Mouse (Mus musculus) midbrain, postnatal 0 days (tissue): ENCODE data around the gene Olfr1497. TPM values are rescaled to one million over a fixed set of nuclear protein-coding genes. Genes with fewer than 3 reads are reported as not detected.

Experiments
- ATAC-seq: fragments of 200-750 bp; cut with Nextera tagmentation; 2 replicates; pipeline ENCODE4 v1.8.0; 2017; ENCODE audit warnings: moderate number of reproducible peaks, mild to moderate bottlenecking, moderate TSS enrichment, moderate library complexity; ENCODE audit not compliant: low FRiP score
- DNase-seq: peaks from one replicate; pipeline ENCODE4 v3.0.0-alpha.2; 2015; ENCODE audit warnings: low spot score
- H3K27ac ChIP-seq: fragments of 300-500 bp; sonication (generic); 2 replicates; pipeline ENCODE4 v1.5.1; 2014; ENCODE audit warnings: low read depth, mild to moderate bottlenecking, low read length, mixed read lengths
- H3K27me3 ChIP-seq: fragments of 300-500 bp; sonication (generic); 2 replicates; pipeline ENCODE4 v1.6.1; 2014; ENCODE audit warnings: low read length, control low read depth, mixed read lengths; ENCODE audit not compliant: insufficient read depth
- H3K36me3 ChIP-seq: fragments of 300-500 bp; sonication (generic); 2 replicates; pipeline ENCODE4 v1.6.1; 2014; ENCODE audit warnings: low read length, control low read depth, mixed read lengths; ENCODE audit not compliant: insufficient read depth
- H3K4me1 ChIP-seq: fragments of 300-500 bp; sonication (generic); 2 replicates; pipeline ENCODE4 v1.6.1; 2014; ENCODE audit warnings: mild to moderate bottlenecking, control low read depth, antibody characterized with exemption, low read length, mixed read lengths; ENCODE audit not compliant: insufficient read depth
- H3K4me2 ChIP-seq: fragments of 300-500 bp; sonication (generic); 2 replicates; pipeline ENCODE4 v1.6.1; 2014; ENCODE audit warnings: low read depth, mild to moderate bottlenecking, low read length, mixed read lengths; ENCODE audit not compliant: poor library complexity, severe bottlenecking
- H3K4me3 ChIP-seq: fragments of 300-500 bp; sonication (generic); 2 replicates; pipeline ENCODE4 v1.5.1; 2014; ENCODE audit warnings: low read depth, mild to moderate bottlenecking, low read length, moderate library complexity
- H3K9ac ChIP-seq: fragments of 300-500 bp; sonication (generic); replicated peaks from 2 replicates; pipeline ENCODE4 v1.6.1; 2014; ENCODE audit warnings: mild to moderate bottlenecking, low read length, moderate library complexity, mixed read lengths; ENCODE audit not compliant: poor library complexity, severe bottlenecking
- H3K9me3 ChIP-seq: fragments of 300-500 bp; sonication (generic); 2 replicates; pipeline ENCODE4 v1.6.1; 2016; ENCODE audit warnings: low read length, control low read depth
- CTCF ChIP-seq: IDR thresholded peaks from 2 replicates; pipeline ENCODE4 v1.5.1; 2016; ENCODE audit warnings: antibody characterized with exemption, mild to moderate bottlenecking
- WGBS: fragments of 180-500 bp; shearing (Covaris S2); extraction: QIAGEN DNeasy Blood & Tissue Kit; methylation state at CpG from one replicate; pipeline ENCODE4 v1.1.7; 2014; 5-methylcytosine and 5-hydroxymethylcytosine counted together
- polyA plus RNA-seq: library from polyadenylated mRNA; unstranded; fragments of >200 nt; fragmentation: Nextera tagmentation; extraction: Ambion mirVana; gene quantifications from 2 replicates; pipeline ENCODE4 v1.2.1, GENCODE M21; 2015
- total RNA-seq: library from RNA; depleted of rRNA; stranded (reverse); fragments of >200 nt; gene quantifications from 2 replicates; pipeline ENCODE4 v1.2.3, GENCODE M21; 2014; rRNA removed

Gene Olfr1497
- total RNA-seq (not detected in 2 replicates), polyA plus RNA-seq (not detected in 2 replicates)

DNA sequence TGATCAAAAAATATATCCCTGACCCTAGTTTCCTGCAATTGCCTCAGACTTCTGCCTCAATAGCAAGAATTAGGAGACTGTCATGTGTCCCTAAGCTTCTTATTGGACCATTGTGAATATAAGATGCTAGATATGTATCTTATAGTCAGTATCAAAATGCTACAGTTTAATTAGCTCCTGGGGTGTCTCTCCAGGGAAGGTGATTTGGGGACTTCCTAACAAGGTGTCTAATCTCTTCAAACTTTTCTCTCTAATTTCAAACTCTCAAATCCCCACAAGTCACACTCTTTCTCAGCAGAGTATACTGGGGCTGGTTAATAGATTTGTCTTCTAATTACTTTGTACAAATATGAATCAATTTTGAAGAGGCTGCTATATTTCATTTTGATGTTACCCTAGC is at the start of gene Olfr1497:
Gene Olfr1497 (minus strand): TSS at position 101 of the 400 bp plus-strand sequence.
- no peak for DNase-seq
- H3K4me1 ChIP-seq: no peaks in the 10 kb centered on the region
- H3K27ac ChIP-seq: no peak within 1 kb of the TSS
- H3K4me3 ChIP-seq: no peak within 1 kb of the TSS
- no peak for TF ChIP-seq CTCF
- H3K9me3 ChIP-seq: no peaks in the 10 kb centered on the region
- no peak within 1 kb of the TSS for H3K9ac ChIP-seq
- no peaks in the 10 kb centered on the region for H3K36me3 ChIP-seq
- no peak for ATAC-seq
- H3K4me2 ChIP-seq: no peak within 1 kb of the TSS
- no peaks in the 10 kb centered on the region for H3K27me3 ChIP-seq

DNA sequence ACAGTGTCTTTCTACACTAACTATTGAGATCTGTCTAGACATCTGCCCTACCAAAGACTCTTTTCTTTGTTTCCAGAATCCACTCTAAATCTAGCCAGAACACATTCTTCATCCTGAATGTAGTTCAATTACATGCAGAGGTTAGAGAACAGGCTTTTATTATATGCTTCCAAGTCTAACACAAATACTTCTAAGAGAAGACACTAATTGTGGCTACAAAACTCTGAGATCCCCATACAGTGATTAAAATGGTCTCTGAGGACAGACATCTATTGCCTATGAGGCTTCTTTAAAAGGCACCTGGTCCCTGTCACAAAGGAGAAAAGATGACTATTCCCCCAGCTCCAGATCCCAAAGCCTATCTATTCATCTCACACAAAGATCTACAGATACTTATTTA is 32.4 kb upstream of the Olfr1497 start, which contains the start of gene Olfr1500:
Gene Olfr1500 (minus strand): TSS at position 101 of the 400 bp plus-strand sequence.
- no peak within 1 kb of the TSS for H3K9ac ChIP-seq
- H3K27me3 ChIP-seq: no peaks in the 10 kb centered on the region
- no peak within 1 kb of the TSS for H3K4me3 ChIP-seq
- no peaks in the 10 kb centered on the region for H3K36me3 ChIP-seq
- no peak for TF ChIP-seq CTCF
- ATAC-seq (no peak), DNase-seq (no peak)
- H3K4me2 ChIP-seq: no peak within 1 kb of the TSS
- no peaks in the 10 kb centered on the region for H3K4me1 ChIP-seq
- H3K27ac ChIP-seq: no peak within 1 kb of the TSS
- H3K9me3 ChIP-seq: no peaks in the 10 kb centered on the region

DNA sequence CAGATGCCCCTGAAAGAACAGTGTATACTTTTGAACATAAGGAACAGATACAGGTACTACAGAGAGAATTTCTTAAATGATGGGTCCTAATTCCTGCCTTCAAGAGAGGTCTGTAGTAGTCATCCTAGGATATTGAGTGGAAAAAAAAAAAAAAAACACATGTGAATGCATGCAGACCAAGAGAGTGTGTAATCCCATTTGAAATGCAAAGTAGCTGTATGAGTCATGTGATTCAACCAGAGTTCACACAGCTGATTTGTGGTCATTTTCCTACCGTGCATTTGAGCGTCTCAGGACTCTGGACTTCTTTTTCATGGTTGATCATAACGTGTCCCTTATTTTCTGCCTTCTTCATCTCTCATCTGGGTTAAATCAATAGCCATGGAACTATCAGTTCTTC is 30.4 kb upstream of the Olfr1497 start:
- H3K36me3 ChIP-seq: no peaks in the 10 kb centered on the region
- WGBS: 62% methylated on average over 3 of the region's 3 CpGs
- TF ChIP-seq CTCF: no peak
- ATAC-seq: no peak
- H3K4me1 ChIP-seq: no peaks in the 10 kb centered on the region
- no peak overlapping the region for H3K27ac ChIP-seq
- no peak overlapping the region for H3K4me3 ChIP-seq
- no peak overlapping the region for H3K4me2 ChIP-seq
- H3K9me3 ChIP-seq: no peaks in the 10 kb centered on the region
- no peaks in the 10 kb centered on the region for H3K27me3 ChIP-seq
- DNase-seq: no peak
- no peak overlapping the region for H3K9ac ChIP-seq

DNA sequence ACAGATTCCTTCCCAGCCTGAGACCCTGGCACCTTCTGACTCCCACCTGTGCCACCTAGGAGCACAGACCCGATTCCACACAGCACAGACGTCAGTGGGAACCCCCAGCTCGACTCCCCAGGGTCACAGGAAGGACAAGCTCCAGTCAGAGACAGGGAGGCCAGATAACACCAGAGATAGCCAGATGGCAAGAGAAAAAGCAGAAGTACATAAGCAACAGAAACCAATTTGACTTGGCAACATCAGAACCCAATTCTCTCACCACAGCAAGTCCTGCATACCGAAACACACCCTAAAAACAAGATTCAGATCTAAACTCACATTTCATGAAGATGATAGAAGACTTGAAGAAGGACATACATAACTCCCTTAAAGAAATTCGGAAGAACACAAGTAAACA is 22.8 kb upstream of the Olfr1497 start:
- WGBS: 69% methylated on average over 5 of the region's 5 CpGs
- no peak for ATAC-seq
- no peak overlapping the region for H3K4me2 ChIP-seq
- H3K9me3 ChIP-seq: no peaks in the 10 kb centered on the region
- H3K4me1 ChIP-seq: no peaks in the 10 kb centered on the region
- no peak overlapping the region for H3K27ac ChIP-seq
- no peaks in the 10 kb centered on the region for H3K36me3 ChIP-seq
- no peak for TF ChIP-seq CTCF
- no peak overlapping the region for H3K9ac ChIP-seq
- no peaks in the 10 kb centered on the region for H3K27me3 ChIP-seq
- DNase-seq: no peak
- no peak overlapping the region for H3K4me3 ChIP-seq

DNA sequence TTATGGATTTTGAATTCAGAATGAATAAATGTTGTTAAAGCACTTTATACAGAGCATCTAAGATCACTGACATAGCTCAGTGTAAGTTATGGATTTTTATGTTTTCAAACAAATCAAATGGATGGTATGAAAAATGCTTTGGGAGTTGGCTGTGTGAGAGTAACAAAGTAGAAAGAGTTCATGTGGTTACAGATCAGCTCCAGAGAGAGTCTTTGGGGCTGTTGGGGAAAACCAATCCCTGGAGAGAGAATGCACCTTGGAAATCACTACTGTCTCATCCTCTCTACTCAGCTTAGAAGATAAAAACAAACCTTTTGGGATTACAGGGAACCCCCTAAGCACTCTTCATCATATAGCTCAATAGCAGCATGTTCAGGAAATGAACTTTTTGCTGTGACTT is 21.3 kb upstream of the Olfr1497 start, which contains the start of gene Olfr1499:
Gene Olfr1499 (minus strand): TSS at position 101 of the 400 bp plus-strand sequence.
- H3K27me3 ChIP-seq: no peaks in the 10 kb centered on the region
- ATAC-seq: no peak
- no peaks in the 10 kb centered on the region for H3K36me3 ChIP-seq
- TF ChIP-seq CTCF: no peak
- H3K9ac ChIP-seq: no peak within 1 kb of the TSS
- no peaks in the 10 kb centered on the region for H3K9me3 ChIP-seq
- no peak within 1 kb of the TSS for H3K4me2 ChIP-seq
- H3K4me3 ChIP-seq: no peak within 1 kb of the TSS
- no peak for DNase-seq
- no peak within 1 kb of the TSS for H3K27ac ChIP-seq
- H3K4me1 ChIP-seq: no peaks in the 10 kb centered on the region

DNA sequence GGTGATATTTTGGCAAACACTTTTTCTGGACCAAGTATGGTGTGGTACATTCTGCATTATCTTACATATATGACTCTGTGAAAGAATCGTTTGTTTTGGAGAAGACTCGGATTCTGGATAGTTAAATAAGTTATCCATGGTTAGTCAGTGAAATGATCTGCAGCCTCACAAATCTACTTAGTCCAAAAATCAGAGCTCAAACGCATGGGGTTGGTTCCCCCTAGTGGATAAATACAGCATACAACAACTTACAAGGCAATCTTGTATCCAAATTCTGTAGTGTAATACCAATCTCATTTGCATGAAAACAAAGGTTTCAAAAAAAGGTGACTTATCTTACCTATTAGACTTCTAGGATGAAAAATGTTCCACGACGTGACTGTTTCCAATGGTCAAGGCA is 20.8 kb upstream of the Olfr1497 start:
- ATAC-seq: peak; percentile 58; the same call in 1 of the 2 replicates
- Histone ChIP-seq H3K9me3 (no peaks in the 10 kb centered on the region), H3K9ac (no peak overlapping the region), H3K4me1 (no peaks in the 10 kb centered on the region), H3K4me3 (no peak overlapping the region), H3K36me3 (no peaks in the 10 kb centered on the region), H3K27ac (no peak overlapping the region), H3K27me3 (no peaks in the 10 kb centered on the region), H3K4me2 (no peak overlapping the region)
- DNase-seq: peak; percentile 64
- 36% methylated on average over 5 of the region's 5 CpGs for WGBS
- TF ChIP-seq CTCF: peak; percentile 79
